Mouse (Mus musculus): ENCODE results near the gene Spindoc.

GRCm38 (mm10) chr19:7310704-7311103 is 72.1 kb downstream of the Spindoc start:
- TF ChIP-seq TAL1 (IDR thresholded peaks at IDR 0.05; ENCODE audit: low read length) = peak; percentile 62
- TF ChIP-seq GATA1 (IDR thresholded peaks at IDR 0.05; ENCODE audit: low read length) = no peak
